Mouse (Mus musculus) layer of hippocampus, postnatal 25 days (tissue): ENCODE measurements around the gene Hdac5. TPM values are rescaled to one million over a fixed set of nuclear protein-coding genes. Genes with fewer than 3 reads are reported as not detected.

ENCODE experiments used
- microRNA-seq, 2 experiments: library from miRNA; unstranded; fragments of <30 nt; microRNA quantifications; one replicate each; pipeline ENCODE4 v1.2.0; 2021
- total RNA-seq, 2 experiments: library from RNA; stranded (reverse); gene quantifications; 2 replicates each; pipeline ENCODE4 v1.2.3; 2021

The Hdac5 gene
- total RNA-seq, 2 experiments from 2014 or later: 218 to 242 TPM

Small RNA genes lying within 50 kb of the gene (microRNA-seq; reads per million reads assigned to microRNA genes)
- gene Mir8101: 0.80 to 2.4 reads per million in 2 experiments

Other genes starting within 250 kb of the Hdac5 start
- gene Cfap97d1, start 245.9 kb downstream of the Hdac5 start, total RNA-seq: not detected
- 100 to 1,000 TPM; 145 to 154 TPM for gene Dusp3, start 243.2 kb downstream of the Hdac5 start, total RNA-seq
- 10 to 100 TPM; 80.5 to 82.4 TPM for gene Mpp3, start 201.7 kb downstream of the Hdac5 start, total RNA-seq
- gene Cd300lg, start 188.7 kb downstream of the Hdac5 start, total RNA-seq: not detected
- gene Mpp2, start 141.7 kb downstream of the Hdac5 start, total RNA-seq: 100 to 1,000 TPM; 149 TPM
- not detected for gene Ppy, start 128.8 kb downstream of the Hdac5 start, total RNA-seq
- not detected for gene Pyy, start 122.3 kb downstream of the Hdac5 start, total RNA-seq
- gene Nags, start 84.7 kb downstream of the Hdac5 start, total RNA-seq: not detected
- gene Tmem101, start 73.8 kb downstream of the Hdac5 start, total RNA-seq: 10 to 100 TPM; 24.2 to 30.3 TPM
- gene Lsm12, start 44.9 kb downstream of the Hdac5 start, total RNA-seq: 10 to 100 TPM; 62.0 to 62.7 TPM
- gene G6pc3, start 40.5 kb downstream of the Hdac5 start, total RNA-seq: 10 to 100 TPM; 53.5 to 58.2 TPM
- gene BC030867, start 18.7 kb upstream of the Hdac5 start, total RNA-seq: 1 to 10 TPM; 1.3 to 1.5 TPM
- 1 to 10 TPM in 1 of 2 experiments, under 1 TPM in 1; 0.70 to 1.1 TPM for gene Asb16, start 38.6 kb upstream of the Hdac5 start, total RNA-seq
- 10 to 100 TPM; 64.7 to 71.7 TPM for gene Tmub2, start 54.8 kb upstream of the Hdac5 start, total RNA-seq
- 100 to 1,000 TPM; 166 to 174 TPM for gene Atxn7l3, start 66.5 kb upstream of the Hdac5 start, total RNA-seq
- gene Ubtf, start 89.6 kb upstream of the Hdac5 start, total RNA-seq: 100 to 1,000 TPM; 123 to 134 TPM
- gene Slc4a1, start 136.0 kb upstream of the Hdac5 start, total RNA-seq: under 1 TPM; 0.31 to 0.81 TPM
- gene Rundc3a, start 163.2 kb upstream of the Hdac5 start, total RNA-seq: 100 to 1,000 TPM; 442 to 490 TPM
- gene Slc25a39, start 177.8 kb upstream of the Hdac5 start, total RNA-seq: 10 to 100 TPM; 63.7 to 65.3 TPM
- 10 to 100 TPM; 69.9 to 74.0 TPM for gene Grn, start 200.1 kb upstream of the Hdac5 start, total RNA-seq
- 100 to 1,000 TPM in 1 of 2 experiments, 10 to 100 TPM in 1; 85.4 to 109 TPM for gene Fam171a2, start 217.5 kb upstream of the Hdac5 start, total RNA-seq
- 1 to 10 TPM in 1 of 2 experiments, under 1 TPM in 1; 0.68 to 2.1 TPM for gene Itga2b, start 240.0 kb upstream of the Hdac5 start, total RNA-seq